Mouse (Mus musculus) thymus, adult 2 months (tissue): ENCODE measurements around the gene Cadm4. TPM values are rescaled to one million over a fixed set of nuclear protein-coding genes. Genes with fewer than 3 reads are reported as not detected.
"Not testable (repeated sequence)": the region's sequence is repeated elsewhere in the genome, so short reads cannot be mapped to it uniquely, and the experiment has no call there.

ENCODE experiments used
- DNase-seq: peaks from one replicate; pipeline ENCODE4 v3.0.0; 2021
- H3K27ac ChIP-seq: fragments of 200-500 bp; 2 replicates; pipeline ENCODE4 v1.5.1; 2012; ENCODE audit warnings: low read length, control low read depth; ENCODE audit not compliant: control insufficient read depth, insufficient read depth
- H3K27me3 ChIP-seq: fragments of 200-500 bp; 2 replicates; pipeline ENCODE4 v1.6.1; 2012; ENCODE audit warnings: mild to moderate bottlenecking, low read length, moderate library complexity, mixed read lengths; ENCODE audit not compliant: control insufficient read depth, insufficient read depth
- H3K36me3 ChIP-seq: fragments of 200-500 bp; 2 replicates; pipeline ENCODE4 v1.6.1; 2012; ENCODE audit warnings: mild to moderate bottlenecking, low read length, moderate library complexity; ENCODE audit not compliant: control insufficient read depth, insufficient read depth
- H3K4me1 ChIP-seq: fragments of 200-500 bp; replicated peaks from 2 replicates; pipeline ENCODE4 v1.6.1; 2012; ENCODE audit warnings: low read length; ENCODE audit not compliant: control insufficient read depth, insufficient read depth
- H3K4me3 ChIP-seq: fragments of 200-500 bp; 2 replicates; pipeline ENCODE4 v1.5.1; 2012; ENCODE audit warnings: mild to moderate bottlenecking, low read length, control low read depth, moderate library complexity; ENCODE audit not compliant: control insufficient read depth, insufficient read depth
- CTCF ChIP-seq: fragments of 200-500 bp; IDR thresholded peaks from 2 replicates; pipeline ENCODE4 v1.5.1; 2012; ENCODE audit warnings: mild to moderate bottlenecking, control low read depth, low read length, moderate library complexity, borderline replicate concordance; ENCODE audit not compliant: control insufficient read depth, poor library complexity, insufficient read depth; ENCODE audit errors: extremely low read depth
- POLR2A ChIP-seq: fragments of 200-500 bp; IDR thresholded peaks from 2 replicates; pipeline ENCODE4 v1.6.1; 2012; ENCODE audit warnings: mild to moderate bottlenecking, low read length, control low read depth, moderate library complexity; ENCODE audit not compliant: control insufficient read depth, poor library complexity, insufficient read depth; ENCODE audit errors: extremely low read depth
- WGBS: fragments of 180-500 bp; shearing (Covaris S2); methylation state at CpG from one replicate; pipeline ENCODE4 v1.1.7; 2018; 5-methylcytosine and 5-hydroxymethylcytosine counted together
- polyA plus RNA-seq: library from polyadenylated mRNA; depleted of rRNA; stranded (reverse); fragments of >200 nt; gene quantifications from 2 replicates; pipeline ENCODE4 v1.2.3, GENCODE M21; 2012

Gene Cadm4
- polyA plus RNA-seq, 1 experiment: 6.4 TPM

DNA sequence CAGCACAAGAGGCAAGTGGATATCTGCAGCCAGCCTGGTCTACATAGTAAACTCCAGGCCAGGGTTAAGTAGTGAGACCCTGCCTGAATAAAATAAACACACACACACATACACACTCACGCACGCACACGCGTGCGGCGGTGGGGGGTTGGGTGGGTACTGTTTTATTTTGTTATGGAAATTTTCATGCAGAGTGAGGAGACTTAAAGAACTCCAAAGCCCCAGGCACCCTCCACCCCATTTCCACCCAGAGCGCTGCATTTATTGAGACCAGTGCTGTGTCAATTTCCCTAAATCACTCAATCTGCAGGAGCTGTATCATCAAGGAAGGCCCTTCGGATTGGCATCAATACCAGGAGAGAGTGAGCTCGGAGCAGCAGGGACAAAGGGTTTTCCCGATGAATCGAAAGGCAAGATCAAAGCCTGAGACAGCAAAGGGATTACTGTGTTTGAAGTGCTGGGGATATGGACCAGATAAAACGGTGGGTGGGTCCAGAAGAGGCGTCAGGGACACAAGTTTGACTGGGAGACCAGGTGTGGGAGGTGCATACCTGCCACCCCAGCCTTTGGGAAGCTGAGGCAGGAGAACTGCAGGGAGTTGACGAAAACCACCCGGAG lies 23.7 kb downstream of the Cadm4 start:
- DNase-seq: no peak
- no peak for TF ChIP-seq CTCF
- TF ChIP-seq POLR2A: no peak
- no peak overlapping the region for H3K27ac ChIP-seq
- H3K36me3 ChIP-seq: no peaks in the 10 kb centered on the region
- no peaks in the 10 kb centered on the region; the same call in none of the 2 replicates for H3K27me3 ChIP-seq
- no peak overlapping the region for H3K4me3 ChIP-seq
- H3K4me1 ChIP-seq: peaks cover 8% of the 10 kb centered on the region; the same call in 1 of the 2 replicates
- WGBS: 92% methylated on average over 15 of the region's 15 CpGs

DNA sequence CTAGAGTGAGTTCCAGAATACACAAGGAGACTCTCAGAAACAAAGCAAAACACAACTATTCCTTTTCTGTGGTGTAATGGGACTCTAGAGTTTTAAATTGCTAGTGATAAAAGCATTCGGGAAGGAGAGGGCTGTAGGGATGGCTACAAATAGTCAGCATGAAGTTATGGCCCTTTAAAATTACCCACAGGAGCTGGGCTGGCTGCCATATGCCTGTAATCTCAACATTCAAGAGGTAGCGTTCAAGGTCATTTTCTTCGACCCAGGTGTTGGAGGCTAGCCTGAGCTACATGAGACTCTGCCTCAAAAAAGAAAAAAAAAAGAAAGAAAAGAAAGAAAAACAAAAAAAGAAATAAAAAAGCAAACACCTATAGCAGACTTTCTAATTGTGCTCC lies 24.2 kb downstream of the Cadm4 start:
- Histone ChIP-seq H3K36me3 (no peaks in the 10 kb centered on the region), H3K27me3 (no peaks in the 10 kb centered on the region; the same call in 1 of the 2 replicates), H3K27ac (no peak overlapping the region), H3K4me1 (peaks cover 8% of the 10 kb centered on the region; the same call in 1 of the 2 replicates), H3K4me3 (no peak overlapping the region)
- WGBS: 69% methylated on average over 3 of the region's 3 CpGs
- TF ChIP-seq POLR2A (no peak), CTCF (no peak)
- DNase-seq: no peak

DNA sequence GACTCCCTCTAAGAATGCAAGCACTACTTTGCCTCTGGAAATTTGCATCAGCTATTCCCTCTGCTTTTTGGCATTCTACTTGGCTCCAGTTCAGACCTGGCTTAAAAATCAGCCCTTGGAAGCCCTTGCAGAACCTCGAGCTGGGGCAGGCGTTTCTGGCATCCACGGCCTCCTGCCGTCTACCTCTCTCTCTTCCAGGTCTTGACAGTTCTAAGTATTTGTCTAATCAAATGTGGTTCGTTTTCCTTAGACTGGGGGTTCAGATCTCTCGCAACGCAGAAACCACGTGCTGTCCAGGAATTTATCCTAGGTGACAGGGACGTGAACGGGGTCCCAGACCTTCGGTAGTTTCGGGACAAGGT lies 24.6 kb downstream of the Cadm4 start:
- no peaks in the 10 kb centered on the region for H3K36me3 ChIP-seq
- H3K4me1 ChIP-seq: peaks cover 8% of the 10 kb centered on the region; the same call in 1 of the 2 replicates
- H3K4me3 ChIP-seq: peak overlapping the region; percentile 84
- TF ChIP-seq CTCF (no peak), POLR2A (no peak)
- H3K27ac ChIP-seq: no peak overlapping the region
- no peak for DNase-seq
- WGBS: 26% methylated on average over 12 of the region's 12 CpGs
- no peaks in the 10 kb centered on the region; the same call in 1 of the 2 replicates for H3K27me3 ChIP-seq

DNA sequence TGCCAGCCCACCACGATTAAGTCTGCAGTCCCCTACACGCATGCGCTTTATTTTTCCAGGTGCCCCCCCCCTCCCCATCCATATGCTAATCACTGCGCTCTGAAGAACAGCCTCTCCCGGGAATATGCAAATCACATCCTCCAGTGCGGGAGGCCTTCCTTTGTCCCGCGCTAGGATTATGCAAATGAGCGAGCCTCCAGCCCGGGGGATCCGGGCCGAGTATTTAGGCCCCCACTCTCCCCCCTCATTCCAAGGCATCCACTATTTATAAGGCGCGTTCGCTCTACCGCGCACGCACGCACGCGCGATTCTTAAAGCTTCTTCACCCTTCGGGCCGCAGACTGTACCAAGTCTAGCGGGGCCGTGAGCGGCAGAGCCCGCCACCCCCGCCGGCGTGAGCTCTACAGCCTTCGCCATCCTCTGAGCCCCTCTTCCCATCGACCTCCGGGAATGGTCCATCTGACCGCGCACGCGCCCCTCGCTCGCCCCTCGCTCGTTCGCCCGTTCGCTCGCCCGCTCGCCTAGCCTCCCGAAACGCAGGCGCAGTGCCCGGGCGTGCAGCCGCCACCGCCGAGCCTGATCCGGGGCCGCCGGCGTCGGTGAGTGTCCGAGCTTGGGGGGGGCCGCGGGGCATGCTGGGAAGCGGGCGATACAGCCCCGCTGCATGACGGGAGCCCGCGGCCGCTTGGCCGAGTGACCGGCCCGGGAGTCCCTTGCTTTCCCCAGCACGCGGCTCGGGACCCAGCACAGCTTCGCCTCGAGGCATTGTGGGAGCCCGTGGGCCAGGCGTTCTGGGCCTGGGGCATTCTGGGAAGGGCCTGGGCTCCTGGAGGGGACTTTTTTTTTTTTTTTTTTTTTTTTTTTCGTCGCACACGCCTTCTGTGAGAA lies 25.3 kb downstream of the Cadm4 start, which contains the start of gene Zfp428:
Gene Zfp428 (plus strand): TSS at position 169 of the 888 bp plus-strand sequence.
- TF ChIP-seq CTCF (no peak), POLR2A (no peak)
- Histone ChIP-seq H3K4me1 (peaks cover 8% of the 10 kb centered on the region; the same call in 1 of the 2 replicates), H3K36me3 (no peaks in the 10 kb centered on the region), H3K4me3 (peak within 1 kb of the TSS; percentile 84), H3K27me3 (no peaks in the 10 kb centered on the region; the same call in 1 of the 2 replicates), H3K27ac (no peak within 1 kb of the TSS)
- WGBS: under 1% methylated on average over 84 of the region's 84 CpGs
- DNase-seq: peak; percentile 66

DNA sequence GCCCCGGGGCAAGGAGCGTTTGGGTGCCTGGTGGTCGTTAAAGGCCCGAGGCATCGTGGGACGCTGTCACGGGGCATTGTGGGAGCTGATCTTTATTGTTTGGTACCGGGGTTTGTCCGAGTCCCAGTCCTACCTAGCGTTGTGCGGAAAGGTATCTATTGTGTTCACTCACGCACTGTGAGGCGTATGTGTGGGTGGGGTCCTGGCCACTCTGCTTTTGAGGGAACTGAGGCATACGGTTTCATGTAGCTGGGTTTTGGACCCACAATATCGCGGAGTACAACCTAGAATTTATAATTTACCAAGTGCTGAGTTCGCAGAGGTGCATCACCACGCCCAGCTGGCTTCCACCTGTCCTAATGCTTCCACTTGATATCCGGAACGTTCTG lies 25.9 kb downstream of the Cadm4 start:
- H3K36me3 ChIP-seq: no peaks in the 10 kb centered on the region
- H3K4me3 ChIP-seq: peak overlapping the region; percentile 84
- H3K27ac ChIP-seq: no peak overlapping the region
- 2% methylated on average over 20 of the region's 20 CpGs for WGBS
- peaks cover 8% of the 10 kb centered on the region; the same call in 1 of the 2 replicates for H3K4me1 ChIP-seq
- no peak for DNase-seq
- TF ChIP-seq POLR2A: no peak
- no peak for TF ChIP-seq CTCF
- H3K27me3 ChIP-seq: no peaks in the 10 kb centered on the region; the same call in 1 of the 2 replicates

DNA sequence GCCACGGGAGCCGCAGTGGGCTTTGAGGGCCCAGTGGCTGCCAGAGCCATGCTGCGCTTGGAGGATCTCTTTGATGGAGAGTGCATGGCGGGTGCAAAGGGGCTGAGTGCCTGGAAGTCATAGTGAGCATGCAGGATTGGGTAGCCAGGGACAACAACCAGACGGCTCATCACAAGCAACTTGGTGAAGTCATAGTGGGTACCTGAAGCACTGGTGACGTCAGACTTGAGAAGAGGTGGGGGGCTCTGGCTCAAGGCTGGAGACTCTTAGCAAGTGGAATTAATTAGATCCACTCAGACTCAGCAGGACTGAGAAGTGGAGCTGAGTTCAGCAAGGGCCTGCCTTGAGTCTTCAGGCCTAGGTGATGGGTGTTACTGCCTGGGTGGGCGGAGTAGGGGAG lies 30.5 kb downstream of the Cadm4 start, which contains the start of gene AC161166.1:
Gene AC161166.1 (minus strand): TSS at position 101 of the 400 bp plus-strand sequence.
- Histone ChIP-seq H3K27ac (no peak within 1 kb of the TSS), H3K36me3 (no peaks in the 10 kb centered on the region), H3K27me3 (no peaks in the 10 kb centered on the region), H3K4me1 (peaks cover 4% of the 10 kb centered on the region; the same call in 1 of the 2 replicates), H3K4me3 (no peak within 1 kb of the TSS)
- 98% methylated on average over 7 of the region's 7 CpGs for WGBS
- DNase-seq: no peak
- TF ChIP-seq POLR2A (no peak), CTCF (no peak)

DNA sequence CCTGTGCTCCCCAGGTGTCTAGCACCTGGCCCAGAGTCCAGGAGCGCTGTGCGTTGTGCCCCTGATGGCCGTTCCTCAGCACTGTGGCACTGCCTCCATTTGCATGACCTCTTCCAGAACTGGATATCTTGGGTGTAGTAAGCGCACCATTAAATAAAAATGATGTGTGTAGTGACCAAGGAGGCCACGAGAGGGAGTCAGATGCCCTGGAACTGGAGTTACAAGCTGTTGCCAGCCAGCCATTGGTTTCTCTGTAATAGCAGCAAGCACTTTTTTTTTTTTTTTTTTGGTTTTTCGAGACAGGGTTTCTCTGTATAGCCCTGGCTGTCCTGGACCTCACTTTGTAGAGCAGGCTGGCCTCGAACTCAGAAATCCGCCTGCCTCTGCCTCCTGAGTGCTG lies 34.5 kb downstream of the Cadm4 start:
- not testable (repeated sequence) for H3K27me3 ChIP-seq, H3K4me3 ChIP-seq, H3K27ac ChIP-seq, H3K36me3 ChIP-seq, H3K4me1 ChIP-seq, DNase-seq
- 90% methylated on average over 8 of the region's 8 CpGs for WGBS
